Comparison of ENCODE assay signal across 8 mouse cellular contexts in genomic region chr3:144201794-144202573, GRCm38 (mm10). TPM values are rescaled to one million over a fixed set of nuclear protein-coding genes. Genes with fewer than 3 reads are reported as not detected.
DNase-seq lines count a peak whose midpoint lies in the region; ATAC-seq and TF ChIP-seq lines count a peak whose summit lies in the region.

No protein-coding gene starts in this region.

- peak; percentile 17 for ATAC-seq in forebrain, embryonic 14.5 days

- H3K4me2 ChIP-seq in forebrain, embryonic 14.5 days (ENCODE audit: low read length) = peak overlapping the region; percentile 94

- peaks cover 45% of the 10 kb centered on the region for H3K4me1 ChIP-seq in E14TG2a.4 (replicated peaks; ENCODE audit: low read depth, low read length)
- peaks cover 42% of the 10 kb centered on the region for H3K4me1 ChIP-seq in forebrain, embryonic 14.5 days (ENCODE audit: control insufficient read depth, insufficient read depth, low read length)

- peak; percentile 64 for DNase-seq in brain, embryonic 18.5 days (ENCODE audit: low read depth, low spot score)
- peak; percentile 85 for DNase-seq in forebrain, embryonic 14.5 days (ENCODE audit: low spot score)
- peak; percentile 89 for DNase-seq in heart, postnatal 4 days
- peak; percentile 65 for DNase-seq in layer of hippocampus, adult 9-11 months
- peak; percentile 91 to 94 for DNase-seq in lung, postnatal 4 days
- DNase-seq in retina, postnatal 7 days (ENCODE audit: low read depth, low spot score) = peak; percentile 20
- peak; percentile 81 to 89 for DNase-seq in urinary bladder, adult 18-20 months (ENCODE audit: low spot score in 2 of 2)

- no peaks in the 10 kb centered on the region for H3K9me3 ChIP-seq in E14TG2a.4 (ENCODE audit: low read length)
- no peaks in the 10 kb centered on the region for H3K9me3 ChIP-seq in forebrain, embryonic 14.5 days (replicated peaks; ENCODE audit: control insufficient read depth, low read length)

- WGBS in forebrain, embryonic 14.5 days = under 1% methylated on average over 48 of the region's 64 CpGs

- H3K4me3 ChIP-seq in E14TG2a.4 (replicated peaks; ENCODE audit: low read length) = peak overlapping the region; percentile 81
- H3K4me3 ChIP-seq in forebrain, embryonic 14.5 days (ENCODE audit: low read depth, low read length) = peak overlapping the region; percentile 83

- TF ChIP-seq CTCF in E14TG2a.4 (conservative IDR thresholded peaks at IDR 0.05; ENCODE audit: low read length) = no peak

- H3K27me3 ChIP-seq in E14TG2a.4 (ENCODE audit: insufficient read depth, low read length) = peaks cover 67% of the 10 kb centered on the region
- no peaks in the 10 kb centered on the region for H3K27me3 ChIP-seq in forebrain, embryonic 14.5 days (replicated peaks; ENCODE audit: control insufficient read depth, insufficient read depth, low read length)

- no peaks in the 10 kb centered on the region for H3K36me3 ChIP-seq in E14TG2a.4 (ENCODE audit: insufficient read depth, low read length)
- H3K36me3 ChIP-seq in forebrain, embryonic 14.5 days (ENCODE audit: control insufficient read depth, insufficient read depth, low read length) = no peaks in the 10 kb centered on the region; the same call in 1 of the 2 replicates

- H3K27ac ChIP-seq in forebrain, embryonic 14.5 days (ENCODE audit: low read depth, low read length) = peak overlapping the region; percentile 83

- H3K9ac ChIP-seq in forebrain, embryonic 14.5 days (ENCODE audit: low read length) = peak overlapping the region; percentile 97

RNA-seq across cellular contexts. Expression of gene Lmo4, which starts 3.0 kb away (rescaled TPM):
- 114 and 123 TPM in 2 replicates for polyA plus RNA-seq in forebrain, embryonic 14.5 days (2014; fragmentation: Nextera tagmentation; extraction: Ambion mirVana)
- 10 to 100 TPM; 46.8 to 51.0 TPM for total RNA-seq in heart, postnatal 4 days (2021)

Comparison
In these comparisons a context has a peak if more than half of its experiments do, and no peak if none do; other contexts are left out.
1. Peak in every context shown above with its lines: DNase-seq, ATAC-seq, H3K4me3 ChIP-seq and H3K27ac ChIP-seq.
2. DNase-seq: peak in every context shown above with its lines; median percentile 92 in lung, postnatal 4 days; 89 in heart, postnatal 4 days; 85 in forebrain, embryonic 14.5 days; 85 in urinary bladder, adult 18-20 months; 65 in layer of hippocampus, adult 9-11 months; 64 in brain, embryonic 18.5 days; 20 in retina, postnatal 7 days.